Mouse (Mus musculus) lung, embryonic 15.5 days (tissue): ENCODE measurements around the gene Cxcr5. TPM values are rescaled to one million over a fixed set of nuclear protein-coding genes. Genes with fewer than 3 reads are reported as not detected.

Source experiments
- ATAC-seq: fragments of 200-750 bp; cut with Nextera tagmentation; 2 replicates; pipeline ENCODE4 v1.8.0; 2017; ENCODE audit warnings: moderate number of reproducible peaks, borderline replicate concordance; ENCODE audit not compliant: low FRiP score, low TSS enrichment; ENCODE audit errors: extremely low read depth
- H3K27ac ChIP-seq: fragments of 300-500 bp; sonication (generic); 2 replicates; pipeline ENCODE4 v1.5.1; 2015; ENCODE audit warnings: moderate library complexity, mild to moderate bottlenecking, inconsistent platforms
- H3K27me3 ChIP-seq: fragments of 300-500 bp; sonication (generic); 2 replicates; pipeline ENCODE4 v1.6.1; 2015; ENCODE audit warnings: inconsistent platforms
- H3K36me3 ChIP-seq: fragments of 300-500 bp; sonication (generic); 2 replicates; pipeline ENCODE4 v1.6.1; 2015; ENCODE audit warnings: inconsistent platforms
- H3K4me1 ChIP-seq: fragments of 300-500 bp; sonication (generic); 2 replicates; pipeline ENCODE4 v1.6.1; 2015; ENCODE audit warnings: inconsistent platforms
- H3K4me2 ChIP-seq: fragments of 300-500 bp; sonication (generic); 2 replicates; pipeline ENCODE4 v1.6.1; 2015; ENCODE audit warnings: inconsistent platforms, mild to moderate bottlenecking, moderate library complexity
- H3K4me3 ChIP-seq: fragments of 300-500 bp; sonication (generic); 2 replicates; pipeline ENCODE4 v1.5.1; 2015; ENCODE audit warnings: mild to moderate bottlenecking, inconsistent platforms
- H3K9ac ChIP-seq: fragments of 300-500 bp; sonication (generic); 2 replicates; pipeline ENCODE4 v1.6.1; 2015; ENCODE audit warnings: inconsistent platforms
- H3K9me3 ChIP-seq: fragments of 300-500 bp; sonication (generic); 2 replicates; pipeline ENCODE4 v1.6.1; 2016; ENCODE audit warnings: inconsistent platforms
- WGBS: fragments of 180-500 bp; shearing (Covaris S2); methylation state at CpG from one replicate; pipeline ENCODE4 v1.1.7; 2015; 5-methylcytosine and 5-hydroxymethylcytosine counted together
- polyA plus RNA-seq: library from polyadenylated mRNA; unstranded; fragments of >200 nt; fragmentation: Nextera tagmentation; extraction: Ambion mirVana; gene quantifications from 2 replicates; pipeline ENCODE4 v1.2.1, GENCODE M21; 2015

The Cxcr5 gene
- polyA plus RNA-seq, 1 experiment from 2014 or later = not detected

GRCm38 (mm10) chr9:44505824-44506467 lies 55.7 kb downstream of the Cxcr5 start:
- Histone ChIP-seq H3K9ac (no peak overlapping the region), H3K36me3 (peaks cover 74% of the 10 kb centered on the region), H3K4me3 (no peak overlapping the region), H3K4me2 (no peak overlapping the region), H3K4me1 (peaks cover 57% of the 10 kb centered on the region), H3K27me3 (no peaks in the 10 kb centered on the region), H3K9me3 (no peaks in the 10 kb centered on the region), H3K27ac (no peak overlapping the region)
- 50% methylated on average over 23 of the region's 23 CpGs for WGBS
- no peak for ATAC-seq

DNA sequence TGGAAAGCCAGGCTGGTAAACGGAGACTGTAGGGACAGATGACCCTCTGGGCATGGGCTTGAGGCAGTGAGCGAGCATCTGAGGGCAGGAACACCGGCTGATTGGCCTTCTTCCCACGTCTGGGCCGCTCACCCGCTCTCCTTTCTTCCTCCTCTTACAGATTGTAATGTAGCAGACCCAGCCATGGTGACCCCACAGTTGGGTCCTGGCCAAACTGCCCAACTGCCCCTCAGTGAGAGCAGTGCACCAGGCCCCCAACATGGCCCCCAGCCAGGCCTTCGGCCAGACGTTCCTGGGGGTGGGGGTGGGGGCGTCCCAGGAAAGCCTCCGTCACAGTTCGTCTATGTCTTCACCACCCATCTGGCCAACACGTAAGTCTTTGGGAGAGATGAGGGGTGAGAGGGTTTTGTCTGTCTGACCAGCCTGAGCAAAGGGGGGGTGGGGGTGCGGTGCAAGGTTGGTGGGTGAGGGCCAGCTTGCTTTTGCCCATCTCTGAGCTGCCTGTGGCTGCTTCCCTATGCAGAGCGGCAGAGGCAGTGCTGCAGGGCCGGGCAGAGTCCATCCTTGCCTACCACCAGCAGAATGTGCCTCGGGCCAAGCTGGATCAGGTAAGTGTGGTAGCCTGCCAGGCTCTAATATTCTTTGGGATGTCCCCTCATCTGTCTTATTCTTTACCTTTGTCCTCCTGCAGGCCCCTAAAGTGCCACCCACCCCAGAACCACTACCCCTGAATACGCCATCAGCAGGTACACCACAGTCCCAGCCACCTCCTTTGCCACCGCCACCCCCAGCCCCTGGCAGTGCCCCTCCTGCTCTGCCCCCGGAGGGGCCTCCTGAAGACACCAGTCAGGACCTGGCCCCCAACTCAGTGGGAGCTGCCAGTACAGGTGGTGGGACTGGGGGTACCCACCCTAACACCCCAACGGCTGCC lies 56.5 kb downstream of the Cxcr5 start:
- H3K36me3 ChIP-seq = peaks cover 74% of the 10 kb centered on the region
- H3K27ac ChIP-seq = no peak overlapping the region
- no peaks in the 10 kb centered on the region for H3K27me3 ChIP-seq
- ATAC-seq = 0 out of 2 replicates have a peak, but pooled peaks have one; percentile 6
- peaks cover 57% of the 10 kb centered on the region for H3K4me1 ChIP-seq
- WGBS = 64% methylated on average over 20 of the region's 20 CpGs
- no peak overlapping the region for H3K4me3 ChIP-seq
- H3K9ac ChIP-seq = no peak overlapping the region
- H3K4me2 ChIP-seq = no peak overlapping the region
- H3K9me3 ChIP-seq = no peaks in the 10 kb centered on the region

DNA sequence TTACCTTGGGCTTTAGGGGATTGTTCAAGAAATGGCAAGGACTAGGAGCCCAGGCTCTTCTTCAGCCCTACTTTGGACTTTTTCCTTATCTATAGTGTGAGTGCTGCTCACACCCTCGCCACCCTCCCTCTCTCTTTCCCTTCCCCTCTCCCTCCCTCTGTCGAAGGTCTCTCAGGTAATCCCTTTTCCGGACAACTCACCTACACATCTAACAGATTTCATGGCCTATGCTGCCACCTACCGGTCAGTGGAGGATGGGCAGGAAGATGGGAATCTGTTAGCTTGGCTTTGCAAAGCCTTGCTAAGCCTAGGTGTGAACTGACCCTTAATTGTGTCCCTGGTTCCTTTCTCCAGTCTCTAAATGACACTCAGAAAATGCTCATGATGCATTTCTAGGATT lies 59.7 kb downstream of the Cxcr5 start:
- peak overlapping the region; percentile 19 for H3K4me2 ChIP-seq
- H3K4me1 ChIP-seq = peaks cover 67% of the 10 kb centered on the region
- no peaks in the 10 kb centered on the region for H3K9me3 ChIP-seq
- WGBS = 2% methylated on average over 4 of the region's 4 CpGs
- ATAC-seq = no peak
- no peak overlapping the region for H3K4me3 ChIP-seq
- no peaks in the 10 kb centered on the region for H3K27me3 ChIP-seq
- H3K36me3 ChIP-seq = peaks cover 49% of the 10 kb centered on the region
- 0 out of 2 replicates have a peak overlapping the region, but pooled peaks have one; percentile 17 for H3K27ac ChIP-seq
- no peak overlapping the region for H3K9ac ChIP-seq

- Histone ChIP-seq H3K9ac (no peak overlapping the region), H3K36me3 (peaks cover 43% of the 10 kb centered on the region), H3K4me2 (peak overlapping the region; percentile 19), H3K4me1 (peaks cover 74% of the 10 kb centered on the region), H3K4me3 (no peak overlapping the region), H3K27ac (0 out of 2 replicates have a peak overlapping the region, but pooled peaks have one; percentile 17), H3K27me3 (no peaks in the 10 kb centered on the region), H3K9me3 (no peaks in the 10 kb centered on the region)
- ATAC-seq = no peak
- WGBS = 37% methylated on average over 10 of the region's 10 CpGs
Observed at GRCm38 (mm10) chr9:44501206-44501879, 60.3 kb downstream of the Cxcr5 start.

GRCm38 (mm10) chr9:44500638-44501175 lies 61.0 kb downstream of the Cxcr5 start:
- Histone ChIP-seq H3K27ac (peak overlapping the region; percentile 98), H3K27me3 (no peaks in the 10 kb centered on the region), H3K4me3 (peak overlapping the region; percentile 46; the same call in 1 of the 2 replicates), H3K4me2 (peak overlapping the region; percentile 81), H3K9ac (0 out of 2 replicates have a peak overlapping the region, but pooled peaks have one; percentile 49), H3K4me1 (peaks cover 76% of the 10 kb centered on the region), H3K9me3 (no peaks in the 10 kb centered on the region), H3K36me3 (peaks cover 36% of the 10 kb centered on the region)
- 31% methylated on average over 8 of the region's 8 CpGs for WGBS
- ATAC-seq = no peak

GRCm38 (mm10) chr9:44500163-44500533 lies 61.5 kb downstream of the Cxcr5 start:
- H3K27ac ChIP-seq = peak overlapping the region; percentile 98
- peaks cover 31% of the 10 kb centered on the region for H3K36me3 ChIP-seq
- peak overlapping the region; percentile 46 for H3K4me3 ChIP-seq
- ATAC-seq = no peak
- H3K4me1 ChIP-seq = peaks cover 76% of the 10 kb centered on the region
- WGBS = 37% methylated on average over 5 of the region's 5 CpGs
- no peaks in the 10 kb centered on the region for H3K9me3 ChIP-seq
- H3K9ac ChIP-seq = peak overlapping the region; percentile 49
- peak overlapping the region; percentile 81 for H3K4me2 ChIP-seq
- H3K27me3 ChIP-seq = no peaks in the 10 kb centered on the region

- peak overlapping the region; percentile 46 for H3K4me3 ChIP-seq
- H3K9me3 ChIP-seq = no peaks in the 10 kb centered on the region
- H3K27me3 ChIP-seq = no peaks in the 10 kb centered on the region
- peak overlapping the region; percentile 98 for H3K27ac ChIP-seq
- H3K4me1 ChIP-seq = peaks cover 77% of the 10 kb centered on the region
- peak overlapping the region; percentile 81 for H3K4me2 ChIP-seq
- peak overlapping the region; percentile 49 for H3K9ac ChIP-seq
- peaks cover 26% of the 10 kb centered on the region for H3K36me3 ChIP-seq
- WGBS = 4% methylated on average over 20 of the region's 20 CpGs
- ATAC-seq = peak; percentile 16; the same call in 1 of the 2 replicates
Observed at GRCm38 (mm10) chr9:44499356-44500162, 62.1 kb downstream of the Cxcr5 start.

DNA sequence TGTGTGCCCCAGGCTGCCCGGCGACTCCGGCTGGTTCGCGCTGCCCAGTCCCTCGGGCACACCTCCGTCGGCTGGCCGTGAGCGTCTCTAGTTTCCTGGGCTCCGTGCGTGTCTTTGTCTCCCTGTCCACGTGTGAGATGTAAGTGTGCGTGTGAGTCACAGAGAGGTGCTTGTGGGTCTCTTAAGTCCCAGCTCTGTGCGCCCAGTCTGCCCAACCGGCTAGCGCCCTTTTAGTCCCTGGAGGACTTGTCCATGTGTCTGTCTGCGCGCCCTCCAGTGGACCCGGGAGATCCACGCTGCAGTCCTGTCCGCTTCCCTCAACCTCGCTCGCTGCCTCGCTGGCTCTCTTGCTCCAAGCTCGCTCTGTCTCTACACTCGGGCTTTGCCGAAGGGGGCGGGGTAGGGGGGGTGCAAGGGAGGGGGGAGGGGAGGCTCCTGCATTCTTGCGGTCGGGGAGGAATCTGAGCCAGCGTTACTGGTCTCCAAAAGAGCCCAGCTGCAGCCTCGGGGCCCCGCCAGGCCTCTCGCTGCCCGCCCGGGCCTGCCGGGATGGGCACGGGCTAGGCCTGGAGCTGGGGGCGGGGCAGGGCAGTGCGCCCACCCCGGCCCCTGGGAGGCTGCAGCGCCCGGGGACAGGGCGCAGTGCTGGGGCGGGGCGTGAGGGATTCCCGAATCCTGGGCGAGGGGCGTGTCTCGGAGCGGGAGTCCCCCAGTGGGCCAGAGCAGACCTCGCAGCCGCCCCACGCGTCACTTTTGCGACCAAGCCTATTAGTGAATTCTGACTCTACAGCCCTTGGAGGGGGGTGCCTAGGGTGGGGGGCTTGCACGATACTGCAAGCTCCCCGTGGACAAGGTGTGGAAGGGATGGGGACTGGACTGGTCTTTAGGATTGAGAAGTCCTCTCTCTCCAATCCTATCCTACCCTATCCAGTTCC lies 63.0 kb downstream of the Cxcr5 start:
- Histone ChIP-seq H3K4me1 (peaks cover 81% of the 10 kb centered on the region), H3K4me3 (peak overlapping the region; percentile 46), H3K36me3 (peaks cover 21% of the 10 kb centered on the region; the same call in 1 of the 2 replicates), H3K4me2 (peak overlapping the region; percentile 81), H3K9me3 (no peaks in the 10 kb centered on the region), H3K9ac (peak overlapping the region; percentile 49), H3K27ac (peak overlapping the region; percentile 98), H3K27me3 (no peaks in the 10 kb centered on the region)
- WGBS = 2% methylated on average over 58 of the region's 59 CpGs
- peak; percentile 83 for ATAC-seq

DNA sequence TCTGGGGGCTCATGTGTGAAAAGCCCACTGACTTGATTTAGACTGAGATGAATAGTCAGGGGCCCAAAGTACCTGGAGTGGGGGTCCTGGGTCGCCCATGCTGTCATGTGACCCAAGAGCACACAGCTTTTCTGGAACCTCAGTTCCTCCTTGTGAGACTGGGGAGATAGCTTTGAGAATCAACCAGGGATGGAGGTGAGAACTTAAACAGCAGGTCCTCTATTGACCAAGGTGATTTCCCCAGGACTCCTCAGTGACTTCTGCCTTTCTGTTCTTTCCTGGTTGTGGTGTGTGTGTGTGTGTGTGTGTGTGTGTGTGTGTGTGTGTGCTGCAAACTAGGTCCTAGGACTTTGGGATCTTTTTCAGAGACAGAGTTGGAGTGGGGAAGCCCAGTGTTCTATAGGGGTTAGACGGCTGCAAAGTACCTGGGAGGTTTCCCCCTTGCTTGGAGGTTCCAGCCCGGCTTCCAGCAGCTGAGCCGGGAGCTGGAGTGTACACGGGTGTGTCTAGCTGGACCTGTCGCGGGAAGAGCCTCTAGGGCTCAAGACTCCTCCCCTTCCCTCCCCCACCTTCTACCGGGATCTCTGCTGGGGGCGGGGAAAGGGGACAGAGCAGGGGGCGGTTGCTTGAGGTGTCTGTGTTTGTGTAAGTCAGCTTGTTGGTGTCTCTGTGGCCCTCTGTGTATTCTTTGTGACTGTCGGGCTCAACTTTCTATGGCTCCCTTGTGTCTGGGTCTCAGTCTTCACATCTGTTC lies 63.9 kb downstream of the Cxcr5 start:
- Histone ChIP-seq H3K4me3 (peak overlapping the region; percentile 46), H3K4me1 (peaks cover 89% of the 10 kb centered on the region), H3K27ac (peak overlapping the region; percentile 98), H3K36me3 (peaks cover 12% of the 10 kb centered on the region; the same call in 1 of the 2 replicates), H3K9ac (peak overlapping the region; percentile 49), H3K9me3 (no peaks in the 10 kb centered on the region), H3K27me3 (no peaks in the 10 kb centered on the region), H3K4me2 (peak overlapping the region; percentile 81)
- 2% methylated on average over 10 of the region's 11 CpGs for WGBS
- peak; percentile 32 for ATAC-seq
